Mouse (Mus musculus) heart, postnatal 0 days (tissue): ENCODE results near the gene Dnmt1. TPM values are rescaled to one million over a fixed set of nuclear protein-coding genes. Genes with fewer than 3 reads are reported as not detected.
"Not testable (repeated sequence)": the region's sequence is repeated elsewhere in the genome, so short reads cannot be mapped to it uniquely, and the experiment has no call there.

Experiments used
- ATAC-seq: fragments of 200-750 bp; cut with Nextera tagmentation; 2 replicates; pipeline ENCODE4 v1.8.0; 2017; ENCODE audit warnings: low read depth, moderate number of reproducible peaks, moderate library complexity; ENCODE audit not compliant: insufficient read depth
- DNase-seq: peaks from one replicate; pipeline ENCODE4 v3.0.0-alpha.2; 2016; ENCODE audit warnings: low spot score
- H3K27ac ChIP-seq: fragments of 300-500 bp; sonication (generic); 2 replicates; pipeline ENCODE4 v1.5.1; 2014; ENCODE audit warnings: low read depth, mild to moderate bottlenecking
- H3K27me3 ChIP-seq: fragments of 300-500 bp; sonication (generic); 2 replicates; pipeline ENCODE4 v1.6.1; 2014; ENCODE audit warnings: low read length, mixed read lengths; ENCODE audit not compliant: control insufficient read depth, insufficient read depth
- H3K36me3 ChIP-seq: fragments of 300-500 bp; sonication (generic); replicated peaks from 2 replicates; pipeline ENCODE4 v1.6.1; 2014; ENCODE audit warnings: low read length, mixed read lengths; ENCODE audit not compliant: control insufficient read depth, insufficient read depth
- H3K4me1 ChIP-seq: fragments of 300-500 bp; sonication (generic); 2 replicates; pipeline ENCODE4 v1.6.1; 2014; ENCODE audit warnings: antibody characterized with exemption; ENCODE audit not compliant: control insufficient read depth, insufficient read depth
- H3K4me2 ChIP-seq: fragments of 300-500 bp; sonication (generic); 2 replicates; pipeline ENCODE4 v1.6.1; 2014; ENCODE audit warnings: low read depth, mild to moderate bottlenecking, low read length, moderate library complexity
- H3K4me3 ChIP-seq: fragments of 300-500 bp; sonication (generic); 2 replicates; pipeline ENCODE4 v1.5.1; 2014; ENCODE audit warnings: low read depth, low read length
- H3K9ac ChIP-seq: fragments of 300-500 bp; sonication (generic); replicated peaks from 2 replicates; pipeline ENCODE4 v1.6.1; 2014; ENCODE audit warnings: low read depth, low read length, mixed read lengths
- H3K9me3 ChIP-seq: fragments of 300-500 bp; sonication (generic); replicated peaks from 2 replicates; pipeline ENCODE4 v1.6.1; 2016; ENCODE audit warnings: low read length; ENCODE audit not compliant: control insufficient read depth
- CTCF ChIP-seq: IDR thresholded peaks from 2 replicates; pipeline ENCODE4 v1.5.1; 2016; ENCODE audit warnings: antibody characterized with exemption, control low read depth, low read depth
- EP300 ChIP-seq: IDR thresholded peaks from 2 replicates; pipeline ENCODE4 v1.6.1; 2016; ENCODE audit warnings: antibody characterized with exemption, low read depth
- WGBS: fragments of 180-500 bp; shearing (Covaris S2); extraction: QIAGEN DNeasy Blood & Tissue Kit; methylation state at CpG from one replicate; pipeline ENCODE4 v1.1.7; 2014; 5-methylcytosine and 5-hydroxymethylcytosine counted together
- polyA plus RNA-seq: library from polyadenylated mRNA; unstranded; fragments of >200 nt; fragmentation: Nextera tagmentation; extraction: Ambion mirVana; gene quantifications from 2 replicates; pipeline ENCODE4 v1.2.1, GENCODE M21; 2015
- total RNA-seq: library from RNA; depleted of rRNA; stranded (reverse); fragments of >200 nt; gene quantifications from 2 replicates; pipeline ENCODE4 v1.2.3, GENCODE M21; 2014; ENCODE audit warnings: low replicate concordance

Gene Dnmt1
- total and polyA plus RNA-seq, 2 experiments from 2014 or later = 15.4 to 27.4 TPM

- Histone ChIP-seq H3K4me3 (no peak overlapping the region), H3K4me1 (no peaks in the 10 kb centered on the region), H3K9ac (no peak overlapping the region), H3K36me3 (peaks cover 26% of the 10 kb centered on the region), H3K27me3 (no peaks in the 10 kb centered on the region), H3K9me3 (no peaks in the 10 kb centered on the region), H3K4me2 (no peak overlapping the region), H3K27ac (no peak overlapping the region)
- 59% methylated on average over 6 of the region's 6 CpGs for WGBS
- ATAC-seq (no peak), DNase-seq (no peak)
- no peak for TF ChIP-seq CTCF
- TF ChIP-seq EP300 = no peak
These were observed 42.0 kb upstream of the Dnmt1 start for GRCm38 (mm10) chr9:21001651-21002200.

- ATAC-seq (no peak), DNase-seq (peak; percentile 39)
- Histone ChIP-seq H3K36me3 (peaks cover 17% of the 10 kb centered on the region), H3K9me3 (no peaks in the 10 kb centered on the region), H3K4me3 (no peak overlapping the region), H3K4me1 (no peaks in the 10 kb centered on the region), H3K27me3 (no peaks in the 10 kb centered on the region), H3K27ac (no peak overlapping the region), H3K4me2 (no peak overlapping the region), H3K9ac (no peak overlapping the region)
- TF ChIP-seq CTCF (peak; percentile 52), EP300 (no peak)
These were observed 41.1 kb upstream of the Dnmt1 start for GRCm38 (mm10) chr9:21000811-21001210.

GRCm38 (mm10) chr9:20998337-20998736, 38.6 kb upstream of the Dnmt1 start:
- H3K4me1 ChIP-seq, ATAC-seq, H3K9me3 ChIP-seq, H3K36me3 ChIP-seq, H3K9ac ChIP-seq, H3K27ac ChIP-seq, H3K4me3 ChIP-seq, H3K4me2 ChIP-seq, H3K27me3 ChIP-seq: not testable (repeated sequence)
- peak; percentile 63 for TF ChIP-seq CTCF
- WGBS = 68% methylated on average over 1 of the region's 1 CpGs
- peak; percentile 58 for DNase-seq

GRCm38 (mm10) chr9:20997065-20997464, 37.4 kb upstream of the Dnmt1 start:
- no peak for TF ChIP-seq CTCF
- no peak for TF ChIP-seq EP300
- H3K27me3 ChIP-seq = no peaks in the 10 kb centered on the region

GRCm38 (mm10) chr9:20995069-20995468, 35.4 kb upstream of the Dnmt1 start:
- WGBS = 80% methylated on average over 3 of the region's 3 CpGs
- TF ChIP-seq EP300 (no peak), CTCF (no peak)

More at GRCm38 (mm10) chr9:20997065-20997464, 37.4 kb upstream of the Dnmt1 start:
- Histone ChIP-seq H3K9ac (no peak overlapping the region), H3K4me3 (no peak overlapping the region), H3K9me3 (no peaks in the 10 kb centered on the region), H3K4me1 (no peaks in the 10 kb centered on the region), H3K4me2 (no peak overlapping the region), H3K27ac (no peak overlapping the region), H3K36me3 (no peaks in the 10 kb centered on the region)
- DNase-seq (no peak), ATAC-seq (no peak)
- 82% methylated on average over 8 of the region's 8 CpGs for WGBS

GRCm38 (mm10) chr9:20993165-20993898, 33.6 kb upstream of the Dnmt1 start:
- Histone ChIP-seq H3K36me3 (no peaks in the 10 kb centered on the region), H3K4me3 (no peak overlapping the region), H3K4me2 (no peak overlapping the region), H3K4me1 (no peaks in the 10 kb centered on the region), H3K27ac (no peak overlapping the region), H3K9me3 (no peaks in the 10 kb centered on the region), H3K27me3 (no peaks in the 10 kb centered on the region), H3K9ac (no peak overlapping the region)
- no peak for ATAC-seq
- WGBS = 38% methylated on average over 5 of the region's 5 CpGs
- no peak for TF ChIP-seq CTCF
- TF ChIP-seq EP300 = no peak
- DNase-seq = no peak

More at GRCm38 (mm10) chr9:20995069-20995468, 35.4 kb upstream of the Dnmt1 start:
- no peak overlapping the region for H3K4me2 ChIP-seq
- ATAC-seq (no peak), DNase-seq (no peak)
- H3K9ac ChIP-seq = no peak overlapping the region
- H3K27ac ChIP-seq = no peak overlapping the region
- no peaks in the 10 kb centered on the region for H3K36me3 ChIP-seq
- no peaks in the 10 kb centered on the region for H3K27me3 ChIP-seq
- no peaks in the 10 kb centered on the region for H3K4me1 ChIP-seq
- no peak overlapping the region for H3K4me3 ChIP-seq
- H3K9me3 ChIP-seq = no peaks in the 10 kb centered on the region
